Mouse (Mus musculus) right cerebral cortex, postnatal 14 days (tissue): ENCODE measurements around the gene Spam1.

Experiments used
- DNase-seq: peaks from one replicate; pipeline ENCODE4 v3.0.0; 2022

The Spam1 gene

GRCm38 (mm10) chr6:24790888-24791287 lies at the start of gene Spam1:
TSS of gene Spam1 (plus strand) at chr6:24791188.
- no peak for DNase-seq

- no peak for DNase-seq
Observed at GRCm38 (mm10) chr6:24748029-24748428, 43.0 kb upstream of the Spam1 start, which contains the start of gene Hyal4. TSS of gene Hyal4 (plus strand) at chr6:24748329.

- DNase-seq: no peak
Observed at GRCm38 (mm10) chr6:24759281-24759680, 31.7 kb upstream of the Spam1 start.

- DNase-seq: no peak
Observed at GRCm38 (mm10) chr6:24766261-24766660, 24.7 kb upstream of the Spam1 start.

- DNase-seq: no peak
Observed at GRCm38 (mm10) chr6:24779182-24779581, 11.8 kb upstream of the Spam1 start.

GRCm38 (mm10) chr6:24822070-24822469 lies 31.1 kb downstream of the Spam1 start:
- no peak for DNase-seq
